Mouse (Mus musculus): Measurements from ENCODE around the gene Tardbp.

Gene Tardbp

DNA sequence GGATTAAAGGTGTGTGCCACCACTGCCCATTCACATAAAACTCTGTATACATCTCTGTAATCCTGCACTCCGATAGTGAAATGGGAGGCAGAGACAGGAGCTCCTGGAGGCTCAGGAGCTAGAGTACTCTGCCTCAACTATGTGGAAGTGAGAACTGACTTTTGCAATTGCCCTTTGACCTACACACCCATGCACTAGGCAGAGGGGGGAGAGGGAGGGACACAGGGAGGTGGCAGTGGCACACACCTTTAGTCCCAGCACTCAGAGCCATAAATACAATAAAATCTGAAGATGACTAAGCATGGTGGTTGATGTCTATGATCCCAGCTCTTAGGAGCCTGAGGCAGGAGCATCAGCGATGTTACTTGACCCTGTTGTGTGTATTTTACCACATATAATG is 12.6 kb upstream of the Tardbp start:
- no peak for DNase-seq (ENCODE audit: low spot score in 2 of 2)

DNA sequence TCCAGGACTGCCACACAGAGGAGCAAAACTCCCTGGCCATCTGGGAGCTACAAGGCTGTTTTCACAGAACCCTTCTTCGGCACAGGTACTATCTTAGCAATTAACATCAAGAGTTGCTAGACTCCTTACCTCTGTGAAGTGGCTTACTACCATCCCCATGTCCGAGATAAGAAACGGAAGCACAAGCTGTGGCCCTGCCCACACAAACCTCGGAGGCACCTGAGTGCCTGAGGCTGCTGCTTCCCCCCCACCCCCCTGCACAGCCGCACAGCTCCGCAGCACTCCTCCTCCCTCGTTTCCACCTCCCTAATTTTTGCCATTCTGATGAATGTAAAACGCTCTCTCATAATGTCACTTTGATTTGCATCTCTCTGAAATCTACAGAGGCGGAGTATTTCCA is 11.5 kb upstream of the Tardbp start:
- no peak for DNase-seq (ENCODE audit: low spot score in 2 of 2)

DNA sequence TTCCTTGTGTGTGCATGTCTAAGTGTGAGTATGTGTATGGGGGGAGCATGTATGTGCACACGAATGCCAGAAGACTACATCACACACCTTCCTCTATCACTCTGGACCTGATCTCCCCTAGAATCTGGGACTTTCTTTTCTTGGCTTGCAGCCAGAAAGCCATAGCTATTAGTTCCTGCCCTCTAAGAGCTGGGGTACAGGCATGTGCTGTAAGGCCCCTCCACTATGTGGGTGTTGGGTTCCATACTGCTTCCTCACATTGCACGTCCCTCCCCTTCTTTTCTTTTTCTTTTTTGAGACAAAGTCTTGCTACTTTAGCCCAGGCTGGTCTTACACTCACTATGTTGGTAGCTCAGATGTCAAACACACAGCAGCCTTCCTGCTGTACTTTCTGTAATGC is 8.5 kb upstream of the Tardbp start:
- no peak for DNase-seq (ENCODE audit: low spot score in 2 of 2)

DNA sequence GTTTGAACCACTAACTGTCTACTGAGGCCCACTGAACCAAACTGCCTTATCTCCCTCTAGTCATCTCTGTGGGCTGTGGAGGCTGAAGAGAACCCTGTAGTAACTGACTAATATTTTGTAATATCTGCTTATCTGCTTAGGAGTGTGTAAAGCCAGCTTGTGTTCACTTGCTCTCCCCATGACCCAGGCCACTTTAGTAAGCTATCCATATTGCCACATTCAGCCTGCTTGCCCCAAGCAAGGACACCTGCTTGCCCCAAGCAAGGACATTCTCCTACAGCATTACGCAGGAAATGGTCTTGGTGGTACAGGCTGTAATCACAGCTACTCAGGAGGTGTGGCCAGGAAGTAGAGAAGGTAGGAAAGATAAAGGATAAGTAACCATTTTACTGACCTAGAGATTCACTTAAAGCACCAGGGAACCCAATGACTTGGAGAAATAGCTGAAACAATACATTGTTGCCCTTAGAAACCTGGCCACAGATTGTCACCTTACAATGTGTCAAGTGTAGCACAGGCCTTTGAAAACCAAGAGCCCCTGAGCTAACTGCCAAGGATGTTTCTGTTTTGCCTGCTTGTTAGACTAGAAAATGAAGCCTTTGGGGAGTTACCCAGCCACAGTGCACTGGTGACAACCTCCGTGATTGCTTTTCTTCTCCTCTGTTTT is 6.7 kb upstream of the Tardbp start:
- no peak for DNase-seq (ENCODE audit: low spot score in 2 of 2)

DNA sequence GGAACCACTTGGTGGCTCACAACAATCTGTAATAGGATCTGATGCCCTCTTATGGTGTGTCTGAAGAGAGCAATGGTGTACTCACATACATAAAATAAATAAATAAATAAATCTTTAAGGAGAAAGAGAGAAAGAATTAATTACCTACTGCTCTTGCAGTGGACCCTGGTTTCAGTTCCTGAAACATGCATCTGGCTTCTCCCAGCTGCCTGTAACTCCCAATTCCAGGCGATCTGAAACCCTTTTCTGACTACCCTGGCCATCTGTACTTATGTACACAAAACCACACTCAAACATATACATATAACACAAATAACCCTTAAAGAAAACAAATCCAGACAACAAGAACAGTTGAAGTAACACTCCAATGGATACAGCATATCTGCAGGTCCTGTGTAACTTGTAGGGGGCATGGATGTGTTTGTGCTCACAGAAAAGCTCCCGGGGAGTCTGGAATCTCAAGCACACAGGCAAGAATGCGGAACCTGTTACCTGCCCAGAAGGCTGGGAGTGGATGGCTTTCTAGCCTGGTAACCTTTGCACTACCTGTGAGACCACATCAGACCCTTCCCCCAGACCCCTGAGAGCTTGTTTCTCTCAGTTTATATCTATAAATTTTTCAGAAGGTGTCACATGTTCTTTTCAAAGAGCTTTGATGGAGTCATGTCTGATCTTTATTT is 5.3 kb upstream of the Tardbp start:
- DNase-seq (ENCODE audit: low spot score in 2 of 2): no peak

DNA sequence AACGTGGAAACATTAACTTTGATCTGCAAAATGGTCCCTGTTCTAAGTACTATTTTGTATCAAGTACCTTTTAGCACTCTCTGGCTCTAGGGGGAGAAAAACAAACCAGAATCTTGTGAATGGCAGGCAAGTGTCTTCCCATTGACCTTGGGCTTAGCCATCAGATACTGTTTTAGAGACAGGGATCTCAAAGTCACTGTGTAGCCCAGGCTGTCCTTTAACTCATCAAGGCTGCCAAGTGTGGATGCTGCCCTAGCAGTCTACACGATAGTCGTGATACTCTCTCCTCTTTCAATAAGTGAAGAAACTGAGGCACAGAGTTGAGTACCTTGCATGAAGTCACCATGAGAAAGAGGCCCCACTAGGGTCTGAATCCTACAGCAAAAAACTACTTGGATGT is 427 bp upstream of the Tardbp start:
- DNase-seq (ENCODE audit: low spot score in 2 of 2): no peak

DNA sequence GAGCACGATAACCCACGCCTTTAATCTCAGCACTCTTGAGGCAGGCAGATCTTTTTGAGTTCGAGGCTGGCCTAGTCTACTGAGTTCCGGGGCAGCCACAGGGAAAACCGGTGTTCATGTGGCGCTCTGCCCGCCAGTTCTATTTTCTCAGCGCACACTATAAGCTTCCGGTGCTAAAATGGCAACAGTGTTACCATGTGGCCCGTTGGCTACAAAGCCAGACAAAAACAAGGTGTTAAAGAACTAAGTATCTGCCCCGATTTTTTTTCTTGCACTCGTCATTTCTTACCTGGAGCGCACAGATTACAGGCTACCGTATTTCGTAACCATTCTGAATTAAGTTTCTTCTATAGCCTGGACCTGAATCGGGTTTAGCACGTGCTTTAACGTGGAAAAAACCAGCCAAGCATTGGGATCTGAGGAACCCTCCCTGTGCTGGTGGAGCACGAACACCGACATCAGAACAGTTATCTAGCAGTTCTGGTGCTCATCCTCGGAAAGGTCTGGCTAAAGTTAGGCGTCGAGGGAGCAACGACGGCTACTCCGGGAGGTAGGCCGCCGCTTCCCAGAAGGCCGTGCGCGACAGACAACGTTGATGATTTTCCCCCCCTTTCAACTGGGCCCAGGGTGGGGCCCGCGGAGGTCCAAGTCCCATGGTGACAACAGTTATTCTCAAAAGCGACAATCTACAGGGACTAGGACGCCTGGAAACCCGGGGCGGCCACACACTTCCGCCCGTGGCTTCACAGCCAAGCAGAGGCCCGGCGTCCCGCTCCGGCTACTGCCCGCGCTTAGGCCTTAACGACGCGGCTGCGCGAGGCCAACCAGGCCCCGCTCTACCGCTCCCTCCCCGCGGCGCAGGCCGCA is 830 bp downstream of the Tardbp start:
- no peak for DNase-seq (ENCODE audit: low spot score in 2 of 2)

DNA sequence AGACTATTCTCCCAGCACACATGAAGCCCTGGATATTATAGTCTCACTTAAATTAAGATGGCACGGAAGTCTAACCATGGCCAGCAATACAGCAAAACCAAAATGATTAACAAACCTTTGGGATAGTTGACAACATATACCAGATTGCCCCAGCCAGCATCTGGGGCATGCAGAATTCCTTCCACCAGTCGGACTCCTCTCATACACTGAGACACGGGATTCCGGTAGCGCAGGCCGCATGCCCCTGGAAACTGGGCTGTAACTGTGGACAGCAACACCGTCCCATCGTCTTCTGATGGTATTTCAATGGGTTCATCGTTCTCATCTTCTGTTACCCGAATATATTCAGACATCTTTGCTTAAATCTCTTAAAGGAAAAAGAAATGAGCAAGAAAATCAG is 1.8 kb downstream of the Tardbp start:
- DNase-seq (ENCODE audit: low spot score in 2 of 2): no peak

DNA sequence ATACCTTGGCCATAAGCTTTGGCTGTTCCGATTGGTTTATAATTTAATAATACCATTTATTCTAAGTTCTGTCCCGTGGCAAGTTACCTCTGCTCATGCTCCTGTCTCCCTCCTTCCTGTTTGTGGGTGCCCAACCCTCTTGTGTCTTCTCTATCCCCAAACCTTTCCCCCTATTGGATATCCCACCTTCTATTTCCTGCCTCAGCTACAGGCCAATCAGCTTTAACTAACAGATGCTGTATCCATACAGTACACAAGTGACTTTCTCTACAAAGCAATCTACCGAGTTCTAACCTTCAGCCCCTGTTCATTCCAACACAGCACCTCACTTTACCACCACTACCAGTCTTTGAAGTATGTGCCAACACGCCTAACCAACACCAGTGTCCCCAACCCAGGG is 3.2 kb downstream of the Tardbp start:
- no peak for DNase-seq (ENCODE audit: low spot score in 2 of 2)

DNA sequence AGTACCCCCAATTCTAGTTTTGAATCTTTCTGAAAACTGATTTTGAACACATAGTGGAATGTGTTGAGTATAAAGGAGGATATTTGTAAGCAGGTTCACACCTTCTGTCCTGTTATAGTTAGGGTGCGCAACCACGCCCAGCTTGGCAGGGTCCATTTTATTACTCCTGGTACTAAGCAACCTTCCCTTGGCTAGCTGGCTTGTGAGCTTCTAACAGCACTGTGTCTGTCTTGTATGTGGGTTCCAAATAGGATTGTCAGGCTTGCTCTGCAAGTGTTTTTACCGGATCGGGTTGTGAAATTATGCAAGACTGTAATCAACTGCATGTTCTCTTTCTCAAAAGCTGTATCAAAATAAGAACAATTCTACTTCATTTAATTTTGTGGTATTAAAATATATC is 4.3 kb downstream of the Tardbp start:
- DNase-seq (ENCODE audit: low spot score in 2 of 2): no peak

DNA sequence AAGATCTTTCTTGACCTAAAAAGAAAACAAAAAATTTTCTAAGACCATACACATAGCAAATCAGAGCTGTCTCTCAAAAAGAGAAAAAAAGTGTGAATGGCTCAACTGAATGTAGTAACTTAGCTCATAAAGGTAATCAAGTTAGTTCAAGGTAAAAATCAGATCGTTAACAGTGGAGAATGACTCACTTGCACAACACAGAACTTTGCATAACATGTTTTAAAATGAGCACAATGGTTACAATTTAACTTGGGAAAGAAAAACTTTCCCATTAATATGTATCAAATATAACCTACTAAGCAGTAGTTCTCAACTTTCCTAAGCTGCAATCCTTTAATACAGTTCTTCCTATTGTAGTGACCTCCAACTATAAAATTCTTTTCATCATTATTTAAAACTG is 6.1 kb downstream of the Tardbp start:
- no peak for DNase-seq (ENCODE audit: low spot score in 2 of 2)

DNA sequence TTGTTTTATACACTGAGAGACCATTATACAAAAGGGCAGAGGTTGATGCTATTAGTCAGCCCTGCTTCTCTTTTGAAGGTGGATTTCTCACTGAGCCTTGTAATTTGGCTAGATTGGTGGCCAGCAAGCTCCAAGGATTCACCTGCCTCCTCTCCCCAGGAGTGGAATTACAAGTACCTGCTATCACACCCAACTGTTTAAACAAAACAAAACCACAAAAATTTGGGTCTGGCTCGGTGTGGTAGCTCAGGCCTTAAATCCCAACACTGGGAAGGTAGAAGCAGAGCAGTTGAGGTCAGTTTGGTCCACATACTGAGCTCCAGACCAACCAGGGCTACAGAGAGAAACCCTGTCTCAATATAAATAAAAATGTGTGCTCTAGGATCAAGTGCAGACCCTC is 7.0 kb downstream of the Tardbp start:
- DNase-seq (ENCODE audit: low spot score in 2 of 2): no peak

DNA sequence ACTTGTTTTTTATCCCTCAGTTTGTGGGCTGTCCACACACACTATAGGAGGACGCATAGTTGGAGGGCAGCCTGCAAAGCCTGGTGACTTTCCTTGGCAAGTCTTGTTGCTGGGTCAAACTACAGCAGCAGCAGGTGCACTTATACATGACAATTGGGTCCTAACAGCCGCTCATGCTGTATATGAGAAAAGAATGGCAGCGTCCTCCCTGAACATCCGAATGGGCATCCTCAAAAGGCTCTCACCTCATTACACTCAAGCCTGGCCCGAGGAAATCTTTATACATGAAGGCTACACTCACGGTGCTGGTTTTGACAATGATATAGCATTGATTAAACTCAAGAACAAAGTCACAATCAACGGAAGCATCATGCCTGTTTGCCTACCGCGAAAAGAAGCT is 13.1 kb downstream of the Tardbp start:
- DNase-seq (ENCODE audit: low spot score in 2 of 2): no peak

DNA sequence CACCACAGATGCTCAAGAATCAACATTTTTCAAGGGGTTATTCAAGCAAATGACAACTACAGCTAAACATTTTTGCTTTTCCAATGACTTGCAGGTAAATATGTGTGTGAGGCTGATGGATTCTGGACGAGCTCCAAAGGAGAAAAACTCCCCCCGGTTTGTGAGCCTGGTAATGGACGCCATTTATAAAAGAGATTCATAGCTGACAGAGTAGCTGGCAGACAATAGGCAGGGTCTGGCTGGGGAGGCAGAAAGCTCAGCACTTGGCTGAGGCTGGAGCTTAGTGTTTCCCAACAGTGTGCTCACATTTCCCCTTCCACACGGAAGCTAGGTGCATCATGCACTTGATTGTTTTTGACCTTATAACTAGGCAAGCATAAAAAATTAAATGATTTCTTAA is 14.3 kb downstream of the Tardbp start:
- DNase-seq (ENCODE audit: low spot score in 2 of 2): no peak

DNA sequence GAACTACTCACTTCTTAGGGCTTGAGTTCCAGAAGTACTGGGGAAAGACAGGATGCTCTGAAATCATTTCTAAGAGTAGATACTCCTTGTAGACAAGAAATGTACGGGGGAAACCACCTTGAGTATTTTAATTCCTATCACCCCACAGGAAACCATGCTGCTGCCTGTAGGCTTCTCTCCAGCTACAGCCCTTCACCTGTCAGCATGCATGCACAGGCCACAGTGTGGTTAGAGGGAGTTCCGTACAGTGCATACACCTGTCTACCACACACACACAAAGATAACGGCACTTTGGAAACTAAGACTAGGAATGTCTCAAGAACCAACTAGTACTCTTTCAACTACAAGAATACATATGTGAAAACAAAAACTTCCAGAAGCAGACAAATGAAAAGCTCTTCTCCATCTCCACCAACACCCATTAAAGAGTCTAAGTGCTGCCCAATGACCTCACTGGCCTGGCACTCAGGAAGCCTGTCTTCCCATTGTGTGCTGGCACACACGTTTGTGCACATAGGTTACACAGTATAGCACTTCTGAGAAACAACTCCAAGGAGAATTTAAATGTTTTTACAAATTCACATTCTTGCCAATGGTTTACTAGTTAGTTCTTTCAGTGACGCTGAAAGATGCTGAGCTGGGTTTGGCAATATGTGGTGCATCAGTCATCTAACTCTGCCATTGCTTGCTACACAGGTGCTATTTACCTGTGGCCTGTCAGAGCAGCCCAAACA is 16.0 kb downstream of the Tardbp start:
- DNase-seq (ENCODE audit: low spot score in 2 of 2): no peak

DNA sequence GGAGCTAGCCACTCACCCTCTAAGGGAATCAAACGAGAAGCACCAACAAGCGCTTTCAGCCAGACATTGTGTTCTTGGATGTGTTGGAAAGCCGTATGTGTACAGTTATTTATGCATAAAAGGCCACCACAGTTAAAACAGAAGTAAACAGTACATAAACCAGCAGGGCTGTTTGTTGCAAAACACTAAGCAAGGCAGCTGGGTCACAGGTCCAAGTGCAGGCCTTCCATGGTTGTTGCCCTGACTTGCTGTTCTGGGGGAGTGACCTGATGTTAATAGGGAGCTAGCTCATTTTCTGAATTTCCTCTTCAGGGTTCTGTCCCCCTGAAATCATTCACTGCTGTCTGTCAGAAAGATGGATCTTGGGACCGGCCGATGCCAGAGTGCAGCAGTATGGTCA is 17.0 kb downstream of the Tardbp start:
- DNase-seq (ENCODE audit: low spot score in 2 of 2): no peak

DNA sequence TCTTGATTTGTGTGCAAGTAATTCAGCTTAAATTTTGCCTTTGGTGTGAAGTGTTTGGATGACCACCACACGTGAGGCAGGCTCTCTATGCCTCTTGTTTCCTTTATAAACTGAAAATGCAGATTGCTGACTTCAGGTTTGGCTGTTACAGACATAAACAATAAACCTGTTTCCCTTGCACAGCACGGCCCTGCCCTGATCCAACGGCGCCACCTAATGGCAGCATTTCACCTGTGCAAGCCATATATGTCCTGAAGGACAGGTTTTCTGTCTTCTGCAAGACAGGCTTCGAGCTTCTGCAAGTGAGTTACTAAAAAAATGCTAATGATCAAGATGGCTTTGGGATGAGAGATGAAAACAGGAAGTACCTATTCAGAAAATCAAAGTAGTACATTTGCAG is 19.1 kb downstream of the Tardbp start:
- peak in 1 of 2 experiments; percentile 70 for DNase-seq (ENCODE audit: low spot score in 2 of 2)

DNA sequence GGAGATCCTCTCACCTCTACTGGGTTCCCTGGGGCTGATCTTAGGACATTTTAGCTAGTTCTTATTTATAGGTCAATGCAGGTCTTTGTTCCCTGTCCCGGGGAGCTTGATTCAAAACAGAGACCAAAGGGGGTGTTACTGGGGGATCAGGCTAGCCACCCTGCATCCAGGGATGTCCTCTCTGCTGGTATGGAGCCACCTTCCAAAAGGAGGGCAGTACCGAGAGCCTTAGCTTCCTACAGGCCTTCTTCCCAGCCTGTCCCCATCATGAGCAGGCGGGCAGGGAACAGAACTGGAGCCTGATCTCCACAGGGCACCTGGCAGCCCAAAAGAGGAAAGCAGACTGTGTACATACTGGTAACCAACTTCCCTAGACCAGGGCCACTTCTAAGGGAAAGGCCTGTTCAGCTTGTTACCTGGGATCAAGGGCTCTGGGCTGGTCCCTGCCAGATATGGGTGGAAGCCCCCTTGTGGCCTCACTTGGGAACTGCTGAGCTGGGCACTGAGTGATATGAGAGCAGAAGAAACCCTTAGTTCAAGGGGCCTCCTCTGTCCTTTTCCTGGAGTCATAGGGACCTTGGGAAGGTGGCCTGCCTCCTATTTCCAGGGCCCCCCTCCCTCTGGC is 22.2 kb downstream of the Tardbp start:
- DNase-seq (ENCODE audit: low spot score in 2 of 2): peak in 1 of 2 experiments; percentile 72

DNA sequence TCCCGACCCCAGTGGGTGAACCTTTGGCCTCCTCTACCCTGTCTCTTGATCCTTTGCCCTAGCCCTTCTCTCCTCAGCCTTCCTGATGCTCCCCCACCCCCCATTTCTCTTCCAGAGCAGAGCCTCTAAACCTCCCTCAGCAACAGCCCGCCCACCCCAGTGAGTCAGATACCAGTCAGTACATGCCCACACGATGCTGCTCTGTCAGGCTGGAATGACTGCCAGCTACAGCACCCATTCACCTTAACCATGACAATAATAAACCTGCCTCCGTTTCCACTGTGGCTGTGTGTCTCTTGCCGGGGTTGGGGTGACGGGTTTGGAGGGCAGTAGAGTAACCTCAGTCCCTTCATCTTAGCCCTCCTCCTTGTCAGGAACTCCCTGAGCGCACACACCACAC is 22.7 kb downstream of the Tardbp start:
- no peak for DNase-seq (ENCODE audit: low spot score in 2 of 2)

DNA sequence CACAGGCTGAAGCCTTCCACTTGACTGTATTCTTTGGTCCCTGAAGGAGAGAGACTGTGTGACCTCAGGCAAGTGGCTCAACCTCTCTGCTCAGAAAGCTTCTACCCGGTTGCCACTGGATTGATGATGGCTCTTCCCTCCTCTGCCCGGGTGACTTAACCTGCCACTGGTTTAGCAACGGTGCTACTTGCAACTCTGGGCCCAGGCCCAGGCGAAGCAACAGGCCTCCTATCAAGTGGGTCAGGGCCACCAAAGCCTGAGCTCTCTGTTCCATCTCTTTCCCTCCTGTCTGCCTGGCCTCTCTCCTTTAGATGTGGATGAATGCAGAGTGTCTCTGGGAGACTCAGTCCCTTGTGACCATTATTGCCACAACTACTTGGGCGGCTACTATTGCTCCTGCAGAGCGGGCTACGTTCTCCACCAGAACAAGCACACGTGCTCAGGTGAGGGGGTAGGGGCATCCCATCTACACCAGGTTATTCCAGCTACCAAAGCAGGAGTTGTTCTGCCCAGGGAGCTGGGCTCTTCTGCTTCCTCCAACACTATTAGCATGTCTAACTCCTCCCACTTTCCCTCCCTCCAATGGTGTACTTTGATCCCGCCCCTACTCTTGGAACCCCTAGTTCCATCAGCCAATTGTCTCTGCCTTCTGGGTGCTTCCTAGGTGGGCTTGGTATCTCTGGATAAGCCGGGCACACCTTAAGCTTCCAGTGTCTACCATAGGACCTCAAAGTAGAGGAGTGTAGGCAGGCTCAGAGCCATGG is 23.3 kb downstream of the Tardbp start:
- no peak for DNase-seq (ENCODE audit: low spot score in 2 of 2)
